Mouse (Mus musculus) forebrain, postnatal 0 days (tissue): ENCODE results near the gene Nudt3. TPM values are rescaled to one million over a fixed set of nuclear protein-coding genes. Genes with fewer than 3 reads are reported as not detected.
A peak's percentile ranks its signal among the peaks of the same experiment; 100 is the strongest.

Experiments used
- ATAC-seq: fragments of 200-750 bp; cut with Nextera tagmentation; 2 replicates; pipeline ENCODE4 v1.8.0; 2017; ENCODE audit warnings: mild to moderate bottlenecking, moderate library complexity
- DNase-seq: peaks from one replicate; pipeline ENCODE4 v3.0.0-alpha.2; 2015
- H3K27ac ChIP-seq: fragments of 300-500 bp; sonication (generic); 2 replicates; pipeline ENCODE4 v1.5.1; 2014; ENCODE audit warnings: low read depth, mild to moderate bottlenecking, antibody characterized with exemption, low read length, moderate library complexity, mixed read lengths
- H3K27me3 ChIP-seq: fragments of 300-500 bp; sonication (generic); 2 replicates; pipeline ENCODE4 v1.6.1; 2014; ENCODE audit warnings: mild to moderate bottlenecking, low read length, mixed read lengths; ENCODE audit not compliant: insufficient read depth
- H3K36me3 ChIP-seq: fragments of 300-500 bp; sonication (generic); 2 replicates; pipeline ENCODE4 v1.6.1; 2014; ENCODE audit warnings: mild to moderate bottlenecking, moderate library complexity; ENCODE audit not compliant: insufficient read depth
- H3K4me1 ChIP-seq: fragments of 300-500 bp; sonication (generic); 2 replicates; pipeline ENCODE4 v1.6.1; 2014; ENCODE audit warnings: antibody characterized with exemption; ENCODE audit not compliant: insufficient read depth
- H3K4me2 ChIP-seq: fragments of 300-500 bp; sonication (generic); 2 replicates; pipeline ENCODE4 v1.6.1; 2014; ENCODE audit warnings: low read depth, mild to moderate bottlenecking, moderate library complexity
- H3K4me3 ChIP-seq: fragments of 300-500 bp; sonication (generic); 2 replicates; pipeline ENCODE4 v1.5.1; 2014; ENCODE audit warnings: low read depth, low read length, mixed read lengths
- H3K9ac ChIP-seq: fragments of 300-500 bp; sonication (generic); 2 replicates; pipeline ENCODE4 v1.6.1; 2014; ENCODE audit warnings: mild to moderate bottlenecking
- H3K9me3 ChIP-seq: fragments of 300-500 bp; sonication (generic); 2 replicates; pipeline ENCODE4 v1.6.1; 2016; ENCODE audit warnings: low read length
- CTCF ChIP-seq: sonication (generic); IDR thresholded peaks from 2 replicates; pipeline ENCODE4 v1.5.1; 2016; ENCODE audit warnings: antibody characterized with exemption, control low read depth, low read depth
- WGBS: fragments of 180-500 bp; shearing (Covaris S2); extraction: QIAGEN DNeasy Blood & Tissue Kit; methylation state at CpG from one replicate; pipeline ENCODE4 v1.1.7; 2014; 5-methylcytosine and 5-hydroxymethylcytosine counted together
- polyA plus RNA-seq: library from polyadenylated mRNA; unstranded; fragments of >200 nt; fragmentation: Nextera tagmentation; extraction: Ambion mirVana; gene quantifications from 2 replicates; pipeline ENCODE4 v1.2.1, GENCODE M21; 2015
- total RNA-seq: library from RNA; depleted of rRNA; stranded (reverse); fragments of >200 nt; gene quantifications from 2 replicates; pipeline ENCODE4 v1.2.3, GENCODE M21; 2014

The Nudt3 gene
- total and polyA plus RNA-seq, 2 experiments from 2014 or later, result 249 to 329 TPM

GRCm38 (mm10) chr17:27559596-27559995 lies 63.7 kb downstream of the Nudt3 start:
- DNase-seq, result no peak
- Histone ChIP-seq H3K9ac (no peak overlapping the region), H3K4me1 (peaks cover 23% of the 10 kb centered on the region), H3K9me3 (no peaks in the 10 kb centered on the region), H3K36me3 (peaks cover 5% of the 10 kb centered on the region), H3K27ac (no peak overlapping the region), H3K4me3 (no peak overlapping the region), H3K27me3 (no peaks in the 10 kb centered on the region), H3K4me2 (no peak overlapping the region)
- TF ChIP-seq CTCF, result no peak
- no peak for ATAC-seq
- 83% methylated on average over 10 of the region's 12 CpGs for WGBS

GRCm38 (mm10) chr17:27558845-27559244 lies 64.5 kb downstream of the Nudt3 start:
- DNase-seq (no peak), ATAC-seq (no peak)
- H3K9me3 ChIP-seq, result no peaks in the 10 kb centered on the region
- no peak overlapping the region for H3K4me3 ChIP-seq
- peaks cover 19% of the 10 kb centered on the region for H3K4me1 ChIP-seq
- no peak overlapping the region for H3K9ac ChIP-seq
- no peak overlapping the region for H3K27ac ChIP-seq
- WGBS, result 5% methylated on average over 5 of the region's 5 CpGs
- H3K36me3 ChIP-seq, result peaks cover 5% of the 10 kb centered on the region
- no peak for TF ChIP-seq CTCF
- no peaks in the 10 kb centered on the region for H3K27me3 ChIP-seq
- H3K4me2 ChIP-seq, result no peak overlapping the region

GRCm38 (mm10) chr17:27557927-27558661 lies 65.2 kb downstream of the Nudt3 start:
- 8% methylated on average over 14 of the region's 14 CpGs for WGBS
- ATAC-seq (no peak), DNase-seq (no peak)
- Histone ChIP-seq H3K9ac (peak overlapping the region; percentile 94; the same call in 1 of the 2 replicates), H3K4me3 (peak overlapping the region; percentile 86), H3K4me2 (peak overlapping the region; percentile 78), H3K27ac (no peak overlapping the region), H3K27me3 (no peaks in the 10 kb centered on the region), H3K9me3 (no peaks in the 10 kb centered on the region), H3K4me1 (peaks cover 19% of the 10 kb centered on the region), H3K36me3 (peaks cover 5% of the 10 kb centered on the region)
- no peak for TF ChIP-seq CTCF

GRCm38 (mm10) chr17:27557181-27557926 lies 65.9 kb downstream of the Nudt3 start:
- ATAC-seq, result peak; percentile 79
- H3K27me3 ChIP-seq, result no peaks in the 10 kb centered on the region
- WGBS, result 2% methylated on average over 63 of the region's 75 CpGs
- peak overlapping the region; percentile 78 for H3K4me2 ChIP-seq
- peak overlapping the region; percentile 93 for H3K27ac ChIP-seq
- TF ChIP-seq CTCF, result peak; percentile 21
- peak; percentile 83 for DNase-seq
- peak overlapping the region; percentile 86 for H3K4me3 ChIP-seq
- H3K4me1 ChIP-seq, result peaks cover 19% of the 10 kb centered on the region
- H3K36me3 ChIP-seq, result peaks cover 5% of the 10 kb centered on the region
- H3K9me3 ChIP-seq, result no peaks in the 10 kb centered on the region
- peak overlapping the region; percentile 94 for H3K9ac ChIP-seq

- H3K9me3 ChIP-seq, result no peaks in the 10 kb centered on the region
- H3K36me3 ChIP-seq, result peaks cover under 1% of the 10 kb centered on the region; the same call in 1 of the 2 replicates
- DNase-seq, result peak; percentile 93
- peaks cover 19% of the 10 kb centered on the region for H3K4me1 ChIP-seq
- ATAC-seq, result peak; percentile 81
- peak within 1 kb of the TSS; percentile 78 for H3K4me2 ChIP-seq
- H3K27me3 ChIP-seq, result no peaks in the 10 kb centered on the region
- TF ChIP-seq CTCF, result no peak
- under 1% methylated on average over 74 of the region's 79 CpGs for WGBS
- peak within 1 kb of the TSS; percentile 86 for H3K4me3 ChIP-seq
- H3K27ac ChIP-seq, result peak within 1 kb of the TSS; percentile 93
- peak within 1 kb of the TSS; percentile 94 for H3K9ac ChIP-seq
These were observed 66.8 kb downstream of the Nudt3 start, which contains the start of gene Hmga1 for GRCm38 (mm10) chr17:27556315-27557011. Gene Hmga1, plus strand, starts transcription at chr17:27556497.

GRCm38 (mm10) chr17:27555512-27556172 lies 67.7 kb downstream of the Nudt3 start:
- WGBS, result 3% methylated on average over 53 of the region's 55 CpGs
- DNase-seq (no peak), ATAC-seq (no peak)
- no peaks in the 10 kb centered on the region for H3K9me3 ChIP-seq
- H3K4me3 ChIP-seq, result peak overlapping the region; percentile 86
- no peaks in the 10 kb centered on the region for H3K36me3 ChIP-seq
- peak overlapping the region; percentile 93; the same call in 1 of the 2 replicates for H3K27ac ChIP-seq
- no peak for TF ChIP-seq CTCF
- H3K27me3 ChIP-seq, result no peaks in the 10 kb centered on the region
- H3K4me2 ChIP-seq, result peak overlapping the region; percentile 78
- H3K4me1 ChIP-seq, result peaks cover 19% of the 10 kb centered on the region
- peak overlapping the region; percentile 94 for H3K9ac ChIP-seq
